Mouse (Mus musculus) WW6 (cell line): Measurements from ENCODE around the gene Hif1an.
A peak's percentile ranks its signal among the peaks of the same experiment; 100 is the strongest.

ENCODE experiments used
- DNase-seq: peaks from one replicate; pipeline ENCODE4 v3.0.0-alpha.2; 2013; ENCODE audit warnings: low read depth, low spot score

Gene Hif1an

GRCm38 (mm10) chr19:44562652-44563206 is at the start of gene Hif1an:
TSS of gene Hif1an (plus strand) at chr19:44562850.
- peak; percentile 90 for DNase-seq

- no peak for DNase-seq
These were observed 49.4 kb upstream of the Hif1an start for GRCm38 (mm10) chr19:44513054-44513833.

GRCm38 (mm10) chr19:44513921-44514482 is 48.6 kb upstream of the Hif1an start:
- no peak for DNase-seq

GRCm38 (mm10) chr19:44514521-44515451 is 47.9 kb upstream of the Hif1an start:
- DNase-seq, result no peak

- DNase-seq, result no peak
These were observed 46.9 kb upstream of the Hif1an start for GRCm38 (mm10) chr19:44515769-44516168.

- no peak for DNase-seq
These were observed 44.5 kb upstream of the Hif1an start for GRCm38 (mm10) chr19:44517996-44518768.

GRCm38 (mm10) chr19:44519152-44519551 is 43.5 kb upstream of the Hif1an start:
- peak; percentile 47 for DNase-seq

- DNase-seq, result no peak
These were observed 37.0 kb upstream of the Hif1an start for GRCm38 (mm10) chr19:44525551-44526205.

- DNase-seq, result no peak
These were observed 32.6 kb upstream of the Hif1an start for GRCm38 (mm10) chr19:44530018-44530417.

GRCm38 (mm10) chr19:44535376-44535775 is 27.3 kb upstream of the Hif1an start:
- DNase-seq, result no peak

- DNase-seq, result no peak
These were observed 25.2 kb upstream of the Hif1an start for GRCm38 (mm10) chr19:44537416-44537815.

GRCm38 (mm10) chr19:44542694-44543178 is 19.9 kb upstream of the Hif1an start:
- DNase-seq, result no peak

GRCm38 (mm10) chr19:44544372-44544771 is 18.3 kb upstream of the Hif1an start:
- DNase-seq, result no peak

GRCm38 (mm10) chr19:44544775-44545174 is 17.9 kb upstream of the Hif1an start:
- DNase-seq, result no peak

GRCm38 (mm10) chr19:44545321-44546041 is 17.2 kb upstream of the Hif1an start, which contains the start of gene Sec31b:
TSS of gene Sec31b (minus strand) at chr19:44545864.
- DNase-seq, result no peak

- no peak for DNase-seq
These were observed 9.9 kb upstream of the Hif1an start, which contains the start of gene Gm20538 for GRCm38 (mm10) chr19:44552731-44553130. TSS of gene Gm20538 (minus strand) at chr19:44552831.

- DNase-seq, result no peak
These were observed 9.4 kb upstream of the Hif1an start for GRCm38 (mm10) chr19:44553286-44553685.

GRCm38 (mm10) chr19:44554490-44554860 is 8.2 kb upstream of the Hif1an start:
- DNase-seq, result no peak

GRCm38 (mm10) chr19:44554861-44555590 is 7.6 kb upstream of the Hif1an start, which contains the start of gene Ndufb8:
TSS of gene Ndufb8 (minus strand) at chr19:44555440.
- DNase-seq, result peak; percentile 88
